Mouse (Mus musculus) urinary bladder, postnatal 4 days (tissue): ENCODE results near the gene Dhx38.

Experiments used
- DNase-seq, 2 experiments: peaks; one replicate each; pipeline ENCODE4 v3.0.0; 2021 to 2022; ENCODE audit warnings: low spot score in 2 of 2

Gene Dhx38

GRCm38 (mm10) chr8:109544049-109544448, 21.6 kb downstream of the Dhx38 start:
- DNase-seq = no peak

- no peak for DNase-seq
Measured at GRCm38 (mm10) chr8:109542748-109543519, 22.7 kb downstream of the Dhx38 start.

- no peak for DNase-seq
Measured at GRCm38 (mm10) chr8:109542165-109542564, 23.5 kb downstream of the Dhx38 start.

- peak; percentile 61 to 83 for DNase-seq
Measured at GRCm38 (mm10) chr8:109536703-109537102, 29.0 kb downstream of the Dhx38 start.

GRCm38 (mm10) chr8:109535140-109535990, 30.3 kb downstream of the Dhx38 start:
- DNase-seq = no peak

GRCm38 (mm10) chr8:109524008-109524407, 41.7 kb downstream of the Dhx38 start:
- DNase-seq = no peak

- no peak for DNase-seq
Measured at GRCm38 (mm10) chr8:109505560-109505959, 60.1 kb downstream of the Dhx38 start.

- no peak for DNase-seq
Measured at GRCm38 (mm10) chr8:109503566-109503965, 62.1 kb downstream of the Dhx38 start.

GRCm38 (mm10) chr8:109499009-109499717, 66.5 kb downstream of the Dhx38 start:
- DNase-seq = no peak
